Comparison of ENCODE assay signal across 23 mouse cellular contexts in the genomic region with DNA sequence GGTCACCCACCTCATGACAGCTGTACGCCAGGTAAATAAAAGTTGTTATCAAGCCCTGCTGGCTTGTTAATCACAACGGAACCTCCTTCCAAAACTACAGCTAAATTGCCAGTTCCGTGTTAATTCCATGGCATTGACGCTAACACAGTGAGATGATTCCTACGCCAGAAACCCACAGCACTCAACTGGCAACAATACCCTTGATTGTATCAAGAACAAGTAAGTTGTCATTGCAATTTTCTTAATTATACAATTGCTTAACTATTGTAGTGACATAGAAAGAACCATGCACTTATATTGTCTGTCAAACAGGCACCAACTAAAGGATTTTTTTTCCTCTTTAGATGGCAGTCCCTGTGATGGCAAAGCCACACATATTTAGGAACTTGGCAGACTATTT. TPM values are rescaled to one million over a fixed set of nuclear protein-coding genes. Genes with fewer than 3 reads are reported as not detected.
"Had no signal": no experiment of that assay in that cellular context is flagged by ENCODE, and none has a peak within 500 bp of the region (broad histone marks: within the 10 kb centered on the region; RNA-seq: fewer than 3 reads in every experiment).

No protein-coding gene starts in this region.

- H3K9me3 ChIP-seq: kidney, embryonic 15.5 days; limb, embryonic 10.5 days; limb, embryonic 13.5 days; liver, embryonic 12.5 days; liver, embryonic 15.5 days; lung, embryonic 15.5 days; midbrain, embryonic 10.5 days; midbrain, embryonic 13.5 days; neural tube, embryonic 13.5 days had no signal

- H3K9ac ChIP-seq: kidney, embryonic 15.5 days; limb, embryonic 13.5 days; liver, embryonic 12.5 days; liver, embryonic 15.5 days; lung, embryonic 15.5 days; midbrain, embryonic 13.5 days; neural tube, embryonic 13.5 days had no signal

- H3K4me2 ChIP-seq: liver, embryonic 12.5 days; liver, embryonic 15.5 days had no signal

- H3K27me3 ChIP-seq: liver, embryonic 12.5 days; liver, embryonic 15.5 days; lung, embryonic 15.5 days had no signal

- ATAC-seq: liver, embryonic 12.5 days; midbrain, embryonic 13.5 days; midbrain, embryonic 16.5 days had no signal

- H3K4me3 ChIP-seq: kidney, embryonic 15.5 days; limb, embryonic 10.5 days; limb, embryonic 13.5 days; liver, embryonic 12.5 days; liver, embryonic 15.5 days; lung, embryonic 15.5 days; megakaryocyte, embryonic 14.5 days; midbrain, embryonic 13.5 days; myocyte; neural tube, embryonic 13.5 days had no signal

- H3K27ac ChIP-seq: kidney, embryonic 15.5 days; limb, embryonic 10.5 days; limb, embryonic 13.5 days; liver, embryonic 12.5 days; liver, embryonic 15.5 days; lung, embryonic 15.5 days; midbrain, embryonic 10.5 days; midbrain, embryonic 13.5 days; neural tube, embryonic 13.5 days had no signal

- H3K36me3 ChIP-seq: kidney, embryonic 15.5 days; limb, embryonic 10.5 days; limb, embryonic 13.5 days; liver, embryonic 12.5 days; liver, embryonic 15.5 days; lung, embryonic 15.5 days; midbrain, embryonic 10.5 days; midbrain, embryonic 13.5 days; neural tube, embryonic 13.5 days had no signal

- DNase-seq: kidney, adult 8-10 months; kidney, postnatal 10 days; kidney, postnatal 36 days; layer of hippocampus, adult 9-11 months; liver; lung, adult 18-20 months; lung, postnatal 10 days; lung, postnatal 36 days; retina, postnatal 1 day; right cerebral cortex, postnatal 25 days; thymus, postnatal 25 days had no signal

RNA-seq across cellular contexts. Expression of a gene that starts 23.0 kb away (rescaled TPM):
- polyA plus RNA-seq: myocyte had no signal
